Mouse (Mus musculus) liver, adult (tissue): ENCODE results near the gene Rpl37.

Experiments
- GATA4 ChIP-seq: IDR thresholded peaks from 2 replicates; pipeline ENCODE4 v1.6.1; 2014; ENCODE audit warnings: mild to moderate bottlenecking, low read length; ENCODE audit not compliant: insufficient replicate concordance

The Rpl37 gene

DNA sequence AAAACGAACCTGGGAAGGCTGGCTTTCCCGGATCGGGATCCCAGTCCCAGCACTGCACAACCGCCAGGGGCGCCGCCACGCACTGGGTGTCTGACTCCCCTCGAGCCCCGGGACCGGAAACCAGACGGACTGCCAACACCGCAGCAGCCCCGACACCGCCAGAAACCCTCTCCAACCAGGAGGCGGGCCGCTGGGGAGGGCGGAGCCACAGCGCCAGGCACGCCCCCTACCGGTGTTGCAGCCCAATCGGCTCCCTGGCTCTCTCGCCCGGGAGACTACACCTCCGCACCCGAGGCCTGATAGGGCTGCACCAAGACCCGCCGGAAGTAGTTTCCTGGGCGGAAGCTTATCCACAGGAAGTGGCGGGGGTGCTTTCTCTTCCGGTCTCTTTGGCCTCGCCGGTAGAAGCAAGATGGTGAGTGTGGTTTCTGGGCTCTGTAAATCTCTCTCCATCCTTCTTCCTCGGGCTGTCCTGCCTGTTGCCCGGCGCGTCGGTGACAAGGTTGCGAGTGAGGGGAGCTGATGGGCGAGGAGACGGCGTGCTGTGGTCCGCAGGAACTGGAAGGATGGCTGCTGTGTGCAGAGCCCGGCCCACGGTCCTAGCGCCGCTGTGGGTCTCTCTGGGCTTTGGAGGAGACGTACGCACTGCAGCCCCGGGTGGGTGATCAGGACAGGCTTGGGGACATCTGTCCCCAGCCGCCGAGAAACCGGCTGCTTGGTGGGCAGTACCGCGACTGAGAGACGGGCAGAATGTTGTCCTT is at the start of gene Rpl37:
Gene Rpl37 (plus strand): TSS at position 376 of the 761 bp plus-strand sequence.
- peak; percentile 89; the same call in 1 of the 2 replicates for TF ChIP-seq GATA4

DNA sequence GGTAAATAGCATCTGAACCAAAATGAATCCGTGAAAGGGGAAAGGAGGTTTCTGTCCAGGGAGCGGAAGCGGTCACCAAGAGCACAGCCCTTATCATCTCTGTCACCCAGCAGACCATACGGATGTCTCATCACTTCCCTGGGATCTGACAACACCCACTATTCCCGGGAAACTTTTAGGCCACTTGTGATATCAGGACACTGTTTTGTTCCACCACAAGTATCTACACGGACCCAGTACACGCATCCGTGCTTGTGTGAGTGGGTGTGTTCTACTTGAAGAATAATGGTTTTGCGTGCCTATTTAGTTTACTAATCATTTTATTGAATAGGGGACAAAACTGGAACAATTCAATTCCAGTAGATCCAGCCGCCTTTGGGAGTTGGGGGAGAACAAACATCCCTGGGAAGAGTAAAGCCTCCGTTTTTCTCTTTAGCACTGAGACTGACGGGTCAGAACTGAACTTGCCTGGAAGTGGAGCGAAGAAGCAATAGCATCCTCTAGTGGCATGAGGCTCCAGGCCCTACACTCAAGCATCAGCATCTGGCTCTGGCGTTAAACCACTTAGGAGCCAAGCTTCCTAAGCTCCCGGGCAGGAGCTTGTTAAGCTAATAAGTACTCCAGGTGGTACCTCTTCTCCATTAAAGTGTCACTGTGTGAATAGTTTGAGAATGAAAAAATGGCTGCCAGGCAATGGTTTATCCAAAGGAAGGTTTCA is 47.5 kb upstream of the Rpl37 start:
- TF ChIP-seq GATA4, result no peak

DNA sequence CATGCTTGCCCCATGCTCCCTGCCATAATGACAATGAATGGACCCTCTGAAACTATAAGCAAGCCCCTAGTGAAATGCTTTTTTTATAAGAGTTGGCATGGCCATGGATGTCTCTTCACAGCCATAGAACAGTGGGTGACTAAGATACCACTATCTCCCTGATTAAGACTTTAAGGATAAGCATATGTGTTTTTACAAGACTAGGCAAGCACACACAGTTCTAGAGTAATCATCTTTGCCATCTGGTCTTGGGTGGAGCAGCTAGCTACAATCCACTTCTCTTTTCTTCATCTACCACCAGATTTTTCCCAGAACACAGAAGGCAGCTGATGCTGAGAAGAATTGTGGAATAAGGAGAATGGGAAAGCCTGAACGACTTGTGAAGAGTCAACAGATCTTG is 35.2 kb upstream of the Rpl37 start:
- no peak for TF ChIP-seq GATA4

DNA sequence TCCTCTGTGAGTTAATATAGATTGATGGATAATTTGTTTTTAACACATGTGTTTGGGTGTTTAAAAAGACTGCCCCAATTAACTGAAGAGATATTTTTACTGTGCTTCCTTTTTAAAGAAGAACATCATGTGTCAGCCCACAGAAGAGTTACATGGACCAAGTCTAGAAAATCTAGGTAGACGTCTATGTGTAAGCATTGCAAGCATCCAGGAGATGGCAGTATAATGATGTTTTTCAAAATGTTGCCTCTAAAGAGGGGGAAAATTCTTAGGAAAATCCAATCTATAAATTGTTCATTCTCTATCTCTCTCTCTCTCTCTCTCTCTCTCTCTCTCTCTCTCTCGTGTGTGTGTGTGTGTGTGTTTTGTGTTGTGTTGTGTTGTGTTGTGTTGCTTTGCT is 30.3 kb upstream of the Rpl37 start:
- no peak for TF ChIP-seq GATA4

DNA sequence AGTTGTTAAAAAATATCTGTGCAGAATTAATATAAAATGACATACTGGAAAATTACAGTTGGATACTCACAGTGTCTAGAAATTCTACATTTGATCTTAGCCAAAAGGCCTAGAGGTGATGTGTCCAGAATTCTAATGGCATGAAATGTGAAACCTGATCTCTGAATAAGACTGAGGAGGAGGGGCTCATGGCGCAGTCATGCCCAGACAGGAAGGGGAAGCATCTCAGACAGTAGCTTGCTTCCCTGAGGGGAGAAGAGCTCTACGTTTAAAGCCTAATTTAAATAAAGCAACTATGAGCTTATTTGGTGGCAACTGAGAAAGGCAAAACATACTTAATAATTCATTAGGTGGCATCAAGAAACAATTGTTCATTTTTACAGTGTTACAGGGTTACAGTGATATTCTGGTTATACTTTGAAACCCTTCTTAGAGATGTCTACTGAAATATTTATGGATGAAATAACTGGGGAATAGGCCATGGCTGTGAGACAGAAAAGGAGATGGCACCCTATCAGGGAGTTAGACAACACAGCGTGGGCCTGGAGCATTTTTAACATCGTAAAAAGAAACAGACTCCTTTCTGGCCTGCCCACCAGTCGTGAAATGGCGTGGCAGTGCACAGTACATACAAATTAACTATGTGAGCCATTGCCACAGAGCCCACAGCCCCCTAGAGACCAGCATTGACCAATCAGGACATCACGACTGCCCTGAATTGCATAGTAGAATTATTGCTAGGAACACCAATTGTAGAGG is 27.4 kb upstream of the Rpl37 start:
- no peak for TF ChIP-seq GATA4

DNA sequence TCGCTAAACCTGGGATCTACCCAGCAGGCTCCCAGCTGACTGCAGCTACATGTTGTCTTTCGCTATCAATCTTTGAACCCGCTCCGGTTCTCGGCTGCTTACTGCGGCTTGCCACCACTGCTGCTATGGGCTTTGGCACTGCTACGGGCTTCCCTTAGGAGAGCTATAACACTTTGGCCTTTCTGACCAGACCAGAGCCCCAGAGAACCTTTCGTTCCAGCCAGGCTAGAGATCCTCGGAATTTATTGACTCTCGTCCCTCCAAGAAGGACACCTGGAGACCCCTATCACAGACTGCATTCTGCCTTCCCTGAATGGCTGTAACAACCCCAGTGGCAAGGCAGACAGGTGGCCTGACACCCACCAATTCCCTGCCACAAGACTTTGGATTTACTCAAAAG is 26.3 kb upstream of the Rpl37 start:
- TF ChIP-seq GATA4, result no peak

DNA sequence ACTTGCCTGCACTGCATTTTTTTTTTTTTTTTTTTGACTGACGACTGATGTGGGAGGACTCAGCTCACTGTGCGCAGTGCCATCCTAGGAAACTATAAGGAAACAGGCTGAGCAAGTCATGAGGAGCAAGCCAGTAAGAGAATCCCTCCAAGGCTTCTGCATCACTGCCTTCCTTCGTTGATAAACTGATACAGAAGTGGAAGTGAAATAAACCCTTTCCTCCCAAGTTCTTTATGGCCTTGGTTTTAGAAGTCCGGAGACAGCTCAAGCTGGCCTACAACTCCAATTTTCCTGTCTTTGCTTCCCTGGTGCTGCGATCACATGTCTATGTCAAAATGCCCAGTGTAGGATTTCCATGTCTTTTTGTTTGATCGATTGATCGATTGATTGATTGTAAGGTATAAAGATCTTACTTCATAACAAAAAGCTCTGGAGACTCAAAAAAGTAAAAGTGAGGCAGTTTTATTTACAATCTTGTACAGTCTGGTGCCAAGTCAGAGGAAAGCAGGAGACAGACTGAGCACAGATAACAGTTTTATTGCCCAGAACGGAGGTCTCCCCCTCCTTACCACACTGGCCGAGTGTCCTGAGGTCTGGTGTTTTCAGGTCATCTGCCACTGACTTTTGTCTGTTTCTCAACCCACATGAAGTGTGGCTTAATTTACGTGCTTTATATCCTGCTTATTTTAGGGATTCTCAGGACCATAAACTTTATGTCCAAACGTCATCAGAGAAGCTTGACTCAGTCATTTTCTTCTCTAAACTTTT is 20.7 kb upstream of the Rpl37 start:
- no peak for TF ChIP-seq GATA4

DNA sequence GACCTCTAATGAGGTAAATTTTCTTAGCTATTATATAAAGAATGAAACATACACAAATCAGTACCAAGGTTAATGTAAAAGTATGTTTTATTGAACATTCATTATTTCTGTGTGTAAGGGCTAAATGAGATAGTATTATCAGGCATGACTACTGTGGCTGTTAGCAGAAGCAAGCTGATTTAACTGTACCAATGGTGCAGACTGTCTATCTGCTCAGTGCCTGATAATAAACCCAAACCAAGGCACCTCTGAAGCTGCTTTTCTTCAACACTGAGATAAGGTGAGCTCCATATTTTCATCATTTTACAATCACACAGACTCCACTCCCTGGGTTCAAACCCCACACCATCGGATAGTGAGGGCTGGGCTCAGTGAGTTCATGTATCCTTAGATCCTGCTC is 19.1 kb upstream of the Rpl37 start:
- no peak for TF ChIP-seq GATA4

DNA sequence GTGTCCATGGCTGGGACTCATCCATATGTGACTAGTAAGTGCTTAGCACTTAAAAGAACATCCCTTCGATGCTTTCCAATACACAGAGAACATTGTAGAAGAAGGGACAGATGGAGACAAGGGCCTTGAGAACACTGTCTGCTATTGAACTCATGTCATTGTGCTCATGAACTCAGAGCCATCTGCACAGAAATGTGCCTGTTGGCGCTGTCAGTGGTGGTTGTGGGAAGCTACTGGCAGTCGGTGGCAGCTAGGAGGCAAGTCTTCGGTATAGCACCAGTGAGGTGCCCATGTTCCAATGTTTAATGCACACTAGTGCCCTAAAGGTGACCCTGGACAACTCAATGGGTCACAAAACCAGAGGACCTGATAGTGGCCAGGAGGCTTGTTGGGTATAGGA is 14.1 kb upstream of the Rpl37 start:
- TF ChIP-seq GATA4, result no peak

DNA sequence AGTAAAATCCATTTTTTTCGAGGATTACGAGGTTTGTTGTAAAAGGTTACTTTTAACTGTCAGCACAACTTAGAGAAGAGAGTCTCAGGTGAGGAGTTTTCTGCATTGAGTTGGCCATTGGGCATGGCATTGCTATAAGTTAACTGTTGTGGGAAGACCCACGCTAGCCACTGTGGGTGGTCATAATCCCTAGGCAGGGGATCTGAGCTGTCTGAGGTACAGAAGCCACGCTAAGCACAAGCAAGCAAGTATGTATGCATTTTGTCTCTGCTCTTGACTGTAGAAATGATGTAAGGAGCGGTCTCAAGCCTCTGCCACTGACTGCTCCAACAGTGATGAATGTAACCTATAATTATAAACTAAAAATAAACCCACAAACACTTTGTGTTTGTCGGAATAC is 10.6 kb upstream of the Rpl37 start:
- TF ChIP-seq GATA4, result no peak

DNA sequence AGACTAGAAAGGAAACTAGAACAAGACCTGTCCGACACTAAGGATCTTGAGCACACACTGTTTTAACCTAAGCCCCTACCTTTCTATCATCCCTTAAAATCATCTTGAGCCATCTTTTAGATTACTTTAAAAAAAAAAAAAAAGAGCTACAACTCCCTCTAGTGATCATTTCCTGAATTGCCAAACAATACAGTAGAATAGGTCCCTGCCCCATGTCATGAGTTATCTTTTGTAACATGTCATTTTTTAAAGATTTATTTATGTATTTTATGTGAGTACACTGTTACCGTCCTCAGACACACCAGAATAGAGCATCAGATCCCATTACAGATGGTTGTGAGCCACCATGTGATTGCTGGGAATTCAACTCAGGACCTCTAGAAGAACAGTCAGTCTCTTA is 10.2 kb upstream of the Rpl37 start:
- TF ChIP-seq GATA4, result no peak

DNA sequence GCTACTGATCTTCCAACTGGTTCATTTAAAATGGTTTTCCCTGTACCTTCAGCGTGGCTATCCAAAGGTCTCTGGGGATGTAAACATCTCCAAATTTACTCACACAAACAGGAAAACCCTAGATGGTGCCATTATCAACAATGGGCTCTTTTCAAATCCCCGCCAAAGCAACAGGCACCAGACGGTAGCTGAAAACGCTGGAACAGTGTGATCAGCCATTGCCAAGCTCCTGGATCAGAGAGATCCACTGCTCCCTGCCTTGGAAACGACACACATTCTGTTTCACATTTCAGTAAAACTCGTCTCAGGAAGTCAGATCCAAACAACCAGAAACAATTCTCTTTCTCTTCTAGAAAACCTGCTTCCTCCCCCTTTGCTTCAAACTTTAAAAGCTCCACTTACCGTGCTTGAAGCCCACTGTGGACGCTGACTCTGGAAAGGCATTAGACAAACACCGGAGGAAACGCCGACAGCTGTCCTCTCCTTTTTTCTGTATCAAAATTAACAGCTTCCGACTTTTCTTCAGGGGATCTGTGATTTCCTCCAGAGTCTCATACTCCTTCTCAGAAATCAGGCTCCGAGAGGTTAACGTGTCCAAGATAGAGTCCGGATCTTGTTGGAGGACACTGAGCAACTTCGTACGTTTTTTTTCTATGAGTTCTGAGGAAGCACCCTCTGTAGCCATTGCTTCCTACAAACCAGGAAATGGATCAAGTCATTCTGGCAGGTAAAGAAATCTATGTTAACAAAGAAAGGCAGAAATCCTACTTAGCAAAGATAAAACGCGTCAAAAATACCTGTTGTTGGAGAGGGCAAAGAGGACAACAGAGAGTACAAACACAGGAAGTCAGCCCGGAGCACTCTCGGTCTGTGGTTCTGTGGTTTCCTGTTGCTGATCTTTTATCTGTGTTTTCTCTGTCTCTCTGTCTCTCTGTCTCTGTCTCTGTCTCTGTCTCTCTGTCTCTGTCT is 8.5 kb upstream of the Rpl37 start, which contains the start of gene Card6:
Gene Card6 (minus strand): TSS at position 854 of the 969 bp plus-strand sequence.
- peak; percentile 68 for TF ChIP-seq GATA4

DNA sequence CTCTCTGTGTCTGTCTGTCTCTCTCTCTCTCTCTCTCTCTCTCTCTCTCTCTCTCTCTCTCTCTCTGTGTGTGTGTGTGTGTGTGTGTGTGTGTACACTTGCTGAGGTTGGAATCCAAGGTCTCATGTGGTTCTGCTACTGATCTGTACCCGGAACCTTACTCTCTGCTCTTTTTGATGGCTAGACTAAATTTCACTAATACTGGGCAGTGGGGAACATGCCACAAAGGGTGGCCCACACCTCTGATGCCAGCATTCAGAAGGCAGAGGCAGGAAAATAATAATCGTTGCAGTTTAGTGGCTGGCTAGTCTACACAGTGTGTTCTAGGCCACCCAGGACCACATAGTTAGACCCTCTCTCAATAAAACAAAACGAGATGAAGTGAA is 7.8 kb upstream of the Rpl37 start:
- TF ChIP-seq GATA4, result no peak; the same call in 1 of the 2 replicates

DNA sequence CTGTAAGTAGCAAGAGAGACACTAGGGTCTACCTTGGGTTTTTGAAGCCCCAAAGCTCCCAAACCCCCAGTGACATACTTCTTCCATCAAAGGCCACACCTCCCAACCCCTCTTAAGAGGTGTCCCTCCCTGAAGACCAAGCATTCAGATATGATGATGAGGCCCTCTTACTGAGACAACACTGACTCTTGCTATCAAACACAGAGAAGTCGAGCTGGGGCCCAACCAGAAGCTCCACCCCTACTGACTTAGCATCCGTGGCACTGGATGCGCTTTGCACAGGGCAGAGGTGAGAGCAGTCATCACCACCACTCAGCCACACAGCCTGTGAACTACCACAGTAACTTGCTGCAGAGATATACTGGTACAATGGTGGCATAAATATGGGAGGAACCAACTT is 3.8 kb upstream of the Rpl37 start:
- no peak for TF ChIP-seq GATA4
